Mouse (Mus musculus) limb, embryonic 10.5 days (tissue): ENCODE data around the gene Ifnk. TPM values are rescaled to one million over a fixed set of nuclear protein-coding genes. Genes with fewer than 3 reads are reported as not detected.

Experiments used
- DNase-seq: peaks from one replicate; pipeline ENCODE4 v3.0.0-alpha.2; 2017; ENCODE audit warnings: low spot score
- H3K27ac ChIP-seq: fragments of 300-500 bp; sonication (generic); 2 replicates; pipeline ENCODE4 v1.5.1; 2016; ENCODE audit warnings: mild to moderate bottlenecking
- H3K27me3 ChIP-seq: fragments of 300-500 bp; sonication (generic); 2 replicates; pipeline ENCODE4 v1.6.1; 2016; ENCODE audit warnings: low read depth, mild to moderate bottlenecking; ENCODE audit not compliant: poor library complexity, severe bottlenecking
- H3K36me3 ChIP-seq: fragments of 300-500 bp; sonication (generic); 2 replicates; pipeline ENCODE4 v1.6.1; 2016; ENCODE audit warnings: mild to moderate bottlenecking, moderate library complexity
- H3K4me1 ChIP-seq: fragments of 300-500 bp; sonication (generic); 2 replicates; pipeline ENCODE4 v1.6.1; 2016
- H3K4me3 ChIP-seq: fragments of 300-500 bp; sonication (generic); 2 replicates; pipeline ENCODE4 v1.5.1; 2016; ENCODE audit warnings: mild to moderate bottlenecking, moderate library complexity
- H3K9me3 ChIP-seq: fragments of 300-500 bp; sonication (generic); replicated peaks from 2 replicates; pipeline ENCODE4 v1.6.1; 2016; ENCODE audit warnings: mild to moderate bottlenecking
- WGBS: fragments of 180-500 bp; shearing (Covaris S2); methylation state at CpG from one replicate; pipeline ENCODE4 v1.1.7; 2016; 5-methylcytosine and 5-hydroxymethylcytosine counted together
- polyA plus RNA-seq: library from polyadenylated mRNA; unstranded; fragments of >200 nt; fragmentation: Nextera tagmentation; extraction: Ambion mirVana; gene quantifications from 2 replicates; pipeline ENCODE4 v1.2.1, GENCODE M21; 2016

The Ifnk gene
- polyA plus RNA-seq, 1 experiment from 2014 or later, result 0.49 TPM

DNA sequence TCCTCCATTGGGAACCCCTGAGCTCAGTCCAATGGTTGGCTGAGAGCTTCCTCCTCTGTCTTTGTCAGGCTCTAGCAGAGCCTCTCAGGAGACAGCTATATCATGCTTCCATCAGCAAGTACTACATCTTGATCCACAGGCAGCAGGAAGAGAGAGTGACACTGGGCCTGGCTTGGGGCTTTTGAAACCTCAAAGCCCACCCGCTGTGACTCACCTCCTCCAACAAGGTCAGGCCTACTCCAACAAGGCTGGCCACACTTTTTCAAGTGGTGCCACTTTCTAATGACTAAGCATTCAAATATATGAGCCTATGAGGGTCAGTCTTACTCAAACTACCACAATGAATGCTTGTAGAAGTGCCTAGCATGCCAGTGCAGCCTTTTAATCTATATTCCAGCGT, 20.6 kb downstream of the Ifnk start:
- DNase-seq, result no peak
- 87% methylated on average over 2 of the region's 2 CpGs for WGBS
- H3K27ac ChIP-seq, result no peak overlapping the region
- H3K4me1 ChIP-seq, result peaks cover 5% of the 10 kb centered on the region; the same call in 1 of the 2 replicates
- H3K4me3 ChIP-seq, result no peak overlapping the region
- H3K9me3 ChIP-seq, result no peaks in the 10 kb centered on the region
- H3K27me3 ChIP-seq, result no peaks in the 10 kb centered on the region
- no peaks in the 10 kb centered on the region for H3K36me3 ChIP-seq

DNA sequence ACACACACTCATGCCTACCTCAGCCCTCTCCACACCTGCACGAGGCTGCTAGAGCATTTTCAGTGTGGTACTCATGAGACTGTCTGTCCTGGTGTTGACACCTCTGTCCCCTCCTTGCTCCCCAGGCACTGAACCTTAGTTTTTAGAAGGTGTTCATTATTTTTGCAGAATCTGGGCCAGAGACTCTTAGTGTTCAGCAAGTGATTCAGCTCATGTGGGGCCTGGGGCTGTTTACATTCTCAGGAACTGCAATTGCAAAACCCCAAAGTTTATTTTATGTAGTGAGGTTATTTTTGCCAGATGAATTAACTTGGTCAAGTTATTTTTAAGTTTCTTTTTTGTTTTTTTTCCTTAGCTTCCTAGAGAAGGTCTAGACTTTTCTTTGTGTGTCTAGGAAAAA, 21.7 kb downstream of the Ifnk start:
- Histone ChIP-seq H3K4me1 (no peaks in the 10 kb centered on the region), H3K36me3 (no peaks in the 10 kb centered on the region), H3K27me3 (no peaks in the 10 kb centered on the region), H3K4me3 (no peak overlapping the region), H3K27ac (no peak overlapping the region), H3K9me3 (no peaks in the 10 kb centered on the region)
- 89% methylated on average over 1 of the region's 1 CpGs for WGBS
- no peak for DNase-seq

DNA sequence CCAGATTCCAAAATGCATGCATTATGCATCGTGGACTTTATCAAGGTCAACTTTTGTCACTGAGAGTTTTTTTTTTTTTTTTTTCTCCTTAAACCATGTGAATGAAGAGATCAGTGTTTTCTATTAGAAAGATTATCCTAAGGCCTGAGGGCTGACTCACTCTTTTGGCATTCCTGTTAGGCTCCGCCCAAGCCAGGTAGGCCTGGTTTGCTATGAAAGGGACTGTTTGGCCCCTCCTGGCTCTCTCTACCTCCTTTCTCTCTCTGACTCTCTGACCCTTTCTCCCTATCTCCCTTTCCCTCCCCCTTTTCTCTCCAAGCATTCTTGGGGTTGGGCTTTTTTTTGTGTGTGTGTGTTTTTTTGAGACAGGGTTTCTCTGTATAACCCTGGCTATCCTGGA, 23.7 kb downstream of the Ifnk start:
- Histone ChIP-seq H3K36me3 (no peaks in the 10 kb centered on the region), H3K4me3 (no peak overlapping the region), H3K9me3 (no peaks in the 10 kb centered on the region), H3K4me1 (no peaks in the 10 kb centered on the region), H3K27me3 (no peaks in the 10 kb centered on the region), H3K27ac (no peak overlapping the region)
- WGBS, result 96% methylated on average over 2 of the region's 2 CpGs
- DNase-seq, result no peak

GRCm38 (mm10) chr4:35177926-35178645, 26.2 kb downstream of the Ifnk start:
- no peak for DNase-seq
- Histone ChIP-seq H3K36me3 (no peaks in the 10 kb centered on the region), H3K4me3 (no peak overlapping the region), H3K27ac (no peak overlapping the region), H3K9me3 (no peaks in the 10 kb centered on the region), H3K27me3 (no peaks in the 10 kb centered on the region), H3K4me1 (no peaks in the 10 kb centered on the region)
- WGBS, result 86% methylated on average over 12 of the region's 12 CpGs

- no peaks in the 10 kb centered on the region for H3K4me1 ChIP-seq
- no peak overlapping the region for H3K4me3 ChIP-seq
- no peaks in the 10 kb centered on the region for H3K36me3 ChIP-seq
- no peak for DNase-seq
- 94% methylated on average over 8 of the region's 8 CpGs for WGBS
- no peak overlapping the region for H3K27ac ChIP-seq
- H3K27me3 ChIP-seq, result no peaks in the 10 kb centered on the region
- no peaks in the 10 kb centered on the region for H3K9me3 ChIP-seq
These were observed 35.9 kb downstream of the Ifnk start for GRCm38 (mm10) chr4:35187617-35188326.

- no peaks in the 10 kb centered on the region for H3K36me3 ChIP-seq
- WGBS, result 83% methylated on average over 5 of the region's 5 CpGs
- H3K27ac ChIP-seq, result no peak overlapping the region
- H3K4me1 ChIP-seq, result no peaks in the 10 kb centered on the region
- DNase-seq, result no peak
- no peak overlapping the region for H3K4me3 ChIP-seq
- H3K27me3 ChIP-seq, result no peaks in the 10 kb centered on the region
- H3K9me3 ChIP-seq, result no peaks in the 10 kb centered on the region
These were observed 37.9 kb downstream of the Ifnk start for GRCm38 (mm10) chr4:35189794-35190193.

DNA sequence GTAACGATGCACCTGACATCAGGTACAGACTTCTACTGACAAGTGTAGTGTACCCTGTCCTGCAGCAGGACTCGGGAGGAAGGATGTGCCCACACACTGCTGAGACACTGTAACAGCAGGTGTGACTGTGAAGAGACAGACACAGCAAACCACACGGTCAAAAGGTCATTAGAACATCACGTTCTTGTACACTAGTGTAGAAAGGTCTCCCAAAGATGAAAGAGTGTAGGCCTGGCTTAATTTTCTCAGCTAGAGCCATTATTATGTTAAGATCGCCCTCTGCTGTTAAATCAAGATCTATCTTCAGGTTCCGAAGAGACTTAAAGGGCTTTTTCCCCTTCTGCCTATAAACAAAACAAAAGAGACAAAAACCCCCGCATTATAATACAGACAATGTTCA, 40.9 kb downstream of the Ifnk start:
- H3K27ac ChIP-seq, result no peak overlapping the region
- DNase-seq, result no peak
- H3K36me3 ChIP-seq, result no peaks in the 10 kb centered on the region
- no peak overlapping the region for H3K4me3 ChIP-seq
- H3K4me1 ChIP-seq, result no peaks in the 10 kb centered on the region
- H3K27me3 ChIP-seq, result no peaks in the 10 kb centered on the region
- WGBS, result 56% methylated on average over 7 of the region's 7 CpGs
- no peaks in the 10 kb centered on the region for H3K9me3 ChIP-seq

- no peak overlapping the region for H3K27ac ChIP-seq
- H3K9me3 ChIP-seq, result no peaks in the 10 kb centered on the region
- 93% methylated on average over 5 of the region's 5 CpGs for WGBS
- H3K4me3 ChIP-seq, result no peak overlapping the region
- H3K36me3 ChIP-seq, result peaks cover 10% of the 10 kb centered on the region; the same call in 1 of the 2 replicates
- no peak for DNase-seq
- H3K4me1 ChIP-seq, result no peaks in the 10 kb centered on the region
- H3K27me3 ChIP-seq, result no peaks in the 10 kb centered on the region
These were observed 49.8 kb downstream of the Ifnk start for GRCm38 (mm10) chr4:35201700-35202099.

Other genes with a start within 250 kb of the Ifnk start
- gene Mob3b, start 5.4 kb downstream of the Ifnk start, polyA plus RNA-seq, result 13.1 and 14.1 TPM in 2 replicates
- 9.9 and 11.8 TPM in 2 replicates for gene C9orf72, start 74.1 kb downstream of the Ifnk start, polyA plus RNA-seq